Mouse (Mus musculus) cerebellum, adult 9-11 months (tissue): ENCODE measurements at regions not wholly inside any gene's neighbourhood (a gene's known extent, or its start where the extent isn't known, plus 50 kb on each side); places are given as distances from the start of the nearest gene placed in this dataset.

ENCODE experiments used
- DNase-seq: peaks from one replicate; pipeline ENCODE4 v3.0.0; 2022

DNA sequence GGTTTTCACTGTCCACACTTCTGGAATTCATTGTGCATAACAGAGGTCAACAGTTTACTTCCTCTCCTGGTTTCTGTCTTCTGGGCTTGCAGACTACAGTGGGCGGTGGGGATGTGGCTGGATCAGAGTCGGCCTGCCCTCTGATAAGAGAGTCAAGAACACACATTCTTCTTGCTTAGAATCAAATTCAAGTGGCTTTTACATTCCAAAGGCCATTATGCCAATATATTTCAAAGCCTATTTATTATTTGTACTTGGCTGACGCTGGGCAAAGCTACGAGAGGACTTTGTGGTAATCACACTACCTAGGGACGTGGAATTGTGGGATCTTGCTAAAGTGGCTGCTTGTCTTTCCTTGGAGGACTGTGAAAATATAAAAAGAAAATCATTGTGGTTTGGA, 114.3 kb upstream of the Sel1l start:
- DNase-seq = no peak

DNA sequence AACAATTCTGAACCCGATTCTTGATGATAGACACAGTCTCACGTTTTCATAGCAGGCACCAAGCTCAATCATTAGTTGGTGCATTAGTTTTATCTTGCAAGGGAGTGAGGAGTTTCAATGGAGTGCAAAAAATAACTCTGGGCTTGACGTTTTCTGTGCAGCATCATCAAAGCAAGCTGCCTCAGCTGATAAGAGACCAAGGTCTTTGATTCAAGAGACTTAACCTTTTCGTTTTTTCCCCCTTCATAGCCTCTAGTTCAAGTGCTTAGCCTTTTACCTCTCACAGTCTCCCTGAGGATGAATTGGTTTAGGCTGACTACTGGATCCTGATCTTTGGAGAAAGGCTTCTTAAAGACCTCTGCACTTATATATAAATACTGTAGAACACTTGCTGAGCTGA, 109.1 kb upstream of the Sel1l start:
- no peak for DNase-seq

DNA sequence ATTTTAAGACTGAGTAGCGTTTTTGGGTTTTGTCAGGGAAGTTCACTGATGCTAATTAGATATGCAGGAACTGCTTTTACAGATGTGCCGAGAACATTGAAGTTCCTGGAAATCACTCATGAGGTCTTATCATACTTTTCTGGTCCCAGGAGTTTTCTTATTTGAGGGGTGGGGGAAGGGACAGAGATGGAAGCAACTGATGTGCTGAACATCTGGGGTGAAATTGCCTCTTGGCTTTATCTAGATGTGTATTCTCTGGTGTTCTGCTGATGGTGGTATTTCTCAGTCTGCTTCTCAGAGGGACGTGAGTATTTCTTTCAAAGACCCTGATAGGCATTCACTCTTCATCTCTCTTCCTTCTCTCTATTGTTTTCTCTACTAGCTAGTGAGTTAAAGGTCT, 107.5 kb upstream of the Sel1l start:
- no peak for DNase-seq

DNA sequence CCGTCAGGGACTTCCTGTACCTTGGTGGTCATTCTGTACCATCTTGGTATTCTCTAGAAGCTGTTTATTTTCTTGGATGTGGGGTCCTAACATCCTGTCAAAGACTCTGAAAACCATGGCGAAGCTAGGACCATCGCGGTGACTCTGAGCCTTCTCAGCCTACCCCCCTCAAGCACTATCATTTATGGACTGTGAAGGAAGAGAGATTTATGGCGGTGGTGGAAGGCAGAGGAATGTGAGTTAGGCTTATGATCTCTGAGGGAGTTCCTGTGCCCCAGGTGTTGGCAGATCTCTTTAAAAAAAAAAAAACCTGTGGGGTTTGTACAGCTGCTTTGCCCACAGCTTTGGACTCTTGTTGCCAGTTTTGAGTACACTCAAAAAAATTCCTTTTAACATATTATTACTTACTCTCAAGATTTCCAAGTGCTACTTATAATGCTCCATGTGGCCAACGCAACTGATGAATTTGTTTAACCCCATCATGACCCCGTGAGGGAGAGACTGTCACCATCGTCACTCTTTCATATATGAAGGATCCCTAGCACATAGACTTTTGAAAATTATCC, 99.7 kb upstream of the Sel1l start:
- DNase-seq = no peak

DNA sequence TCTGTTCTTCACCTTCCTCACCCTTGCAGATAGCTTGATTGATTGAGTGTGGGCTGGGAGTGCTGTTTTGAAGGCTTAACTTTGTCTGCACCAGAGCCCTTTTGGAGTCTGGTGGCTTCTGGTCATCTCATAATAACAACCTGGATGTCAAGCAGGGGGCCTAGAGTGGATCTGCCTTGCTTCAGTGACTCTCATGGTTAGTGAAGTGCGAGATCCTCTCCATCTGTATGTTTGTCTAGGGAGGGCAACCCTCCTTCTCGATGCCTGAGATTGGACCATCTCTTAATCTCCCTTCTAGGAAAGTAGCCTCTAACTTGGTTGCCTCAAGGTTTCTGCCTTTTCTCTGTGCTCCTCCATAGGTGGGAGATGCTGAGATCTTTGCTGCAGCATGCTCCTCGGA, 99.0 kb upstream of the Sel1l start:
- no peak for DNase-seq

DNA sequence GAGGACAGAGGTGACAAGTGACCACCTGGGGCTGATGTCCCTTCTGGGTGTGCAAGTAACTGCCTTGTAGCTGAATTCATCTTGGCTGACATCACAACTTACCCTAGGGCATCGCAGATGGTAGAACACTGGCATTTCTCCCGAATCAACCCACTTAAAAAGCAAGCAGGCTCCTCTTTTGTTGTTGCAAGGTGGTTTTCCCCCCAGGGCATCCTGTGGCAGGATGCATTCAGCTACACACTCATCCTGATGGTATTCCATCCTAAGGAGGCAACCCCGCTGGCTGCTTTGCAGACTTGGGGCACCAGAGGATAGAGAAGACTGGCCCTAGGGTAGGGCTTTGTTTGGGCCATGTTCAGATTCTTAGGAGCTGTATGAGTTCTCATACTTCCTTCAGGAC, 97.6 kb upstream of the Sel1l start:
- no peak for DNase-seq

DNA sequence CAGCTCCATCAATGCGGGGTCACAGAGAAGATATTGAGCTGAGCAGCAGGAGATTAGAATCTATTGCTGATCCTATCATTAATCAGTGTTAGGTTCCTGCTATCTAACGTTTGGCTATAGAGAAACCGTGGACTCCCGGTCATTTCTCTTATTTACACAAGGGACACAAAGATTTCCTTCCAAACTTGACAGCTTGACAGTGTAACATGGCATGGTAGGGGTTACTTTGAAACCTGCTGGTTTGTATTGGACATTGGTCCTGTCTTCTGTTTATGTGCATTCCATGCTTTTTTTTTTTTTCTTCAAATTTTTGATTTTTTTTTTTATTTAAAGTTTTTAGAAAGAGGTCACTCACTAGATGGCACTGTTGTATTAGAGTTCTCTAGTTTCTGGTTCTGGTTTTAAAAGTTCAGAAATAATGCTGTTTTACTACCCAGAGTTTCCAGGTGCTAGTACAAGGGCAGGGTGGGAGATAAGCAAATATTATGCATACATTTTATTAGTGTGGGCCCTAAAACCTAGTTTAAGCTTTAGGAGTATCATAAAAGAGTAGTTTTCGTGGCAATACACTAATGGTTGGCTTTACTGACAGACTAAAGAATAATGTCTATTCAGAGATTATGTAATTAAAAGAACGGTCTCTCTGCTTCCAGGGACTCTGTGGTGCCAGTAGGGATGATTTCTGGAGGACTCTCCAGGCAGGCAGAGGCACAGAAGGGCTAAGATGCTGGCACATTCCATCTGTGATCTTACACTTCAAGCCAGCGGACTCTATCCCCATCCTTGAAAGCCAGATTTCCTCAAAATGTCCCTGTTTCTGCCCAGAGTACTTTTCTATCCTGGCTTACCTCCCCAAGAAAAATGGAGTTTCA, 83.8 kb upstream of the Sel1l start:
- DNase-seq = no peak

DNA sequence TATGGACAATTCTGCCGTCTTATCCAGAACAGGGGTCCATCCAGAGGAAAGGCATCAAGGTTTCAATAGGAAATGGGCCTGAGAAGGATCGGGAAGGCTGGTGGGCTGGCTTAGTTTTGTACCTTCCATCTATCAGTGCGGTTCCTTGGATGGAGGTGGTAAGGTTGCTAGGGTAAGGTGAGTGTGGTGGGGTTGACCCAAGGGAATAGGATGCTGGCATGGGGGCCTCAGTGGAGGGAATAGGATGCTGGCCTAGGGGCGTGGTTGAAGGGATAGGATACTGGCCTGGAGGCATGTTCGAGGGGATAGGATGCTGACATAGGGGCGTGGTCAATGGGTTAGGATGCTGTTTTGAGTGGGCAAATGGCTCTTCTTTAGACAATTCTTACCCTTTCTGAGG, 82.6 kb upstream of the Sel1l start:
- no peak for DNase-seq

DNA sequence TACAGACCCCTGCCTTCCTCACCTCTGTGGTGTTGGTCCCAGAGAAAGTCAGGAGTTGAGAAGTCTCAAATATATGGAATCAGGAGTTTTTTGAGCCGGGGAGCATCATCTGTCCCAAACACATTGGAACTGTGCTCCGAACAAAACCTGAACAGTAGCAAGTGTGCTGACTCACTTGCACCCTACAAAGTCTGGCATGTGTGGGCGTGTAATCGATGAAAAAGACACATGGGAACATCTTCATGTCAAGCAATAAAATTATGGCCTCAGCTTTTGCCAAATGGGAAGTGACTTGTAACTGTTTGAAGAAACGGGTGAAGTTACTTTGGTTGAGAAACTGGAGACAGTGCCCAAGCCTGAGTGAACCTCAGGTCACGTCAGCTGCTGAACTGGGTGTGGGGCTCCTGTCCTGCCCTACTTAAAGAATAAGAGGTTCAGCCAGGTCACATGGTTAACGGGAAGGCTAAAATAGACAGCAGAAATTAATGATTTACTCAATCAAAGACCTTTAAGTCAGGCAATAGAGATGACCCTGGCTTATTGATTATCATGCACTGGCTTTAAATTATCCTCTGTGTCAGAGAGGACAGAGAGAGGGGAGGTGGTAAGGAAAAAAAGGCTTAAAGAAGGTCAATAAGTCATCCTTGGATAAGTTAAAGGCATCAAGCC, 80.6 kb upstream of the Sel1l start:
- DNase-seq = no peak

DNA sequence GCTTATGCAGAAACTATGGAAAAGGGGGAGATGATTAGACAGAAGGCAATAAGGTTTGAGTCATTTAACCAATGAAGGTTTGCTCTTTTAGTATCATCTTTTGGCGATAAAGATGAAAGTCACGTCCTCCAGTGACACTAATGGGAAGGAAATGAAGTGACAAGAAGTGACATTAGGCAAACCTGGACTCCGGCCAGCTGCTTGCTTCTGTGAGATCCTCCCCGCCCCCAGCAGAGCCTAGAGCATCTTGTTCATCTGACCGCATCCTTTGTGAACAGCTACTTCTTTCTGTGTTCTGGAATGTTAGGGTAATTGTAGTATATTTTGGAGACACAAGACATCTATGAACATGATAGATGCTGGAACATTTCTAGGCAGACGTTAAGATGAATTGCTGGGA, 78.6 kb upstream of the Sel1l start:
- DNase-seq = no peak

DNA sequence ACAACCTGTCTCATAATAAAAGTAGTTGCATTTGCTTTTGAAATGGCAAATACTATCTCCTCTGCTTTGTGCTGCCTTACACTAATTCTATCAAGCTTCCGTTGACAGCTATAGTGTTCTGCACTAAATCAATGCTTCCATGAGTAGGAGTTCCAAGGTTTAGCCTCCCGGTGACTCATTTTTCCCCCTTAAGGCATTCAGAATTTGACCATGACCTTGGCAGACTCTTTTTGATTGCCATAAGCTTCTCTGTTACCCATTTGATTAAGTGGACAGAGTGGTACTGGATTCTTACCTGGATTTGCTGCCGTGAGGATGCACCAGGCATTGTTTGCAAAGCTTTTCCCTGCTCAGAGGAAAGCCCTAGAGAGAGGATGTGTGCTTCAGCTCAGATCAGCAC, 66.5 kb upstream of the Sel1l start:
- DNase-seq = no peak

DNA sequence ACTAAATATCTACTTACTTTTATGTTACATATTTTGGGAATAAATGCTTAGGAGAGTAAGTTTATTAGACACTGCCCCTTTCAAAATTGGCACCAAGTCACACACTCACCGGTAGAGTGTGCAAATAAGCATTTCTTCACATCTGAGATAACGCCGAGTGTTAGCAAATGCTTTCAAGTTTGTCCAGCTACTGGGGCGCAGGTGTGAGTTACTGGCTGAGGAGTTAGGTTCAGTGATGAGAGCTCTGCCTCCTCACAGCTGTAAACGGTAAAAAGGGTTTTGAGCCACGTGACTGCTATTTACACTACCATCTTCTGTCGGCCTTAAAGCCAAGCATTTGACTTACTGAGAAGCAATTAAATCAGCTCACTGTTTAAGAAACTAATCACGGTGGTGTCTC, 61.6 kb upstream of the Sel1l start:
- no peak for DNase-seq
